Mouse (Mus musculus) kidney, adult 2 months (tissue): ENCODE results near the gene Prr18.

Source experiments
- CTCF ChIP-seq: fragments of 200-500 bp; conservative IDR thresholded peaks from 2 replicates; pipeline ENCODE4 v1.5.1; 2011; ENCODE audit warnings: low read depth, mild to moderate bottlenecking, control low read depth, low read length, moderate library complexity, mixed read lengths; ENCODE audit not compliant: insufficient read depth, insufficient read length
- POLR2A ChIP-seq: fragments of 200-500 bp; IDR thresholded peaks from one replicate; pipeline ENCODE4 v1.6.1; 2011; ENCODE audit warnings: low read depth, low read length, control low read depth

- TF ChIP-seq CTCF: no peak
- no peak for TF ChIP-seq POLR2A
These were observed 13.8 kb downstream of the Prr18 start for GRCm38 (mm10) chr17:8351088-8351487.
